Mouse (Mus musculus) heart, adult 9 months (tissue): Measurements from ENCODE around the gene Ifitm2.
A peak's percentile ranks its signal among the peaks of the same experiment; 100 is the strongest.
"Not testable (repeated sequence)": the region's sequence is repeated elsewhere in the genome, so short reads cannot be mapped to it uniquely, and the experiment has no call there.

Experiments used
- DNase-seq, 2 experiments: peaks; one replicate each; pipeline ENCODE4 v3.0.0; 2022; ENCODE audit warnings: low spot score in 2 of 2

Gene Ifitm2

GRCm38 (mm10) chr7:140955758-140956555, at the start of gene Ifitm2, which contains the start of gene Gm45717:
Gene Ifitm2, minus strand, starts transcription at chr7:140955987.
Gene Gm45717, minus strand, starts transcription at chr7:140955937.
- DNase-seq = peak; percentile 95 to 96

DNA sequence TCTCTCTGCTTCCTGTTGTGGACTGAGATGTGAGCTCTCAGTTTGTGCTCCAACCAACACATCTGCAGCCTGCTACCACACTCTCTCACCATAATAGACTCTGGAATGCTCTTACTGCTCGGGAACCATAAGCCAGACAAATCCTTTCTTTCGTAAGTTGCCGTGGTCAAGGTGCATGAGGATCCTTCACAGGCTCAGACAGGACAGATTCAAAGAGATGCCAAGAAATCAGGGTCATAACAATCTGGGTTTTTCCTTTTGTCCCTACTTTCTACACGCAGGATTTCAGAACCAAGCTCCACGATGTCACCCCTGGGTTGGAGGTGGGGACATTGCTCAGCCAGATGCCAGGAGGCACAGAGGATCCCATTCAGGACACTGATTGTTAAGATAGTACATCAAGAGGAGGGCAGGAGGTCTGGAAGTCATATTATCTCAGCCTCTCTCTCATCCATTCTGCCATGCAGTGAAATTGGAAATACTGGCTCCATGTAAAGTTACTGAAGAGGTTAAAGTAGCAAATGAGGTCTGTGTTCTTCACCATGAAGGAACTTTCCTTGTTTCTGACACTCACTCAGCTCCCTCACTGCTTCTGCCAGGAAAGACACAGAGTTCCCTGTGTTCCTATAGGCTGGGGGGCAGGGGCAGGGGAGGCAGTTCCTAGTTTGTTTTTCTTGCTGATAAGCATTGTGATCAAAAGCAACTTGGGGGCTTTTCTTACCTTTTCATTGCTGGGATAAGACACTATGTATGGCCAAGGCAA, 47.6 kb upstream of the Ifitm2 start:
- DNase-seq = no peak

- no peak for DNase-seq
Observed at GRCm38 (mm10) chr7:141000881-141001708, 45.3 kb upstream of the Ifitm2 start.

GRCm38 (mm10) chr7:140998853-140999700, 43.3 kb upstream of the Ifitm2 start:
- DNase-seq = no peak

DNA sequence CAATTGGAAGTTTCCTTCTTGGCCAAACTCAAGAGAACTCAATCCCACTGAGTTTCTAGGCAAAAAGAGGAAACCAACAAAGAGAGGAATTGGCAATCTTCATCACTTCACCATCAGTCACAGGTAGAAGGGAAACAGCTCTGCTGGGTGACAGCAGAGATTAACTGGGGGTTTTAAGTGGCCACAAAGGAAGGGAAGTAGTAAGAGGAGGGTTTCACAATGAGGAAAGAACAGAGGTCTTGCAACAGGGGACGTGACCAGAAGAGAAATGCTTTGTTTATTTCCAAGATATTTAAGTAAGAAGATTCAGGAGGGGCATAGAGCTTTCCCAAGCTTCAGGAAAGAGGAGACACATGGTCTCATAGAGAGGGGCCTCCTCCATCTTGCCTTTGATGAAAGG, 42.0 kb upstream of the Ifitm2 start:
- DNase-seq = no peak

- no peak for DNase-seq
Observed at GRCm38 (mm10) chr7:140991117-140991689, 35.4 kb upstream of the Ifitm2 start.

DNA sequence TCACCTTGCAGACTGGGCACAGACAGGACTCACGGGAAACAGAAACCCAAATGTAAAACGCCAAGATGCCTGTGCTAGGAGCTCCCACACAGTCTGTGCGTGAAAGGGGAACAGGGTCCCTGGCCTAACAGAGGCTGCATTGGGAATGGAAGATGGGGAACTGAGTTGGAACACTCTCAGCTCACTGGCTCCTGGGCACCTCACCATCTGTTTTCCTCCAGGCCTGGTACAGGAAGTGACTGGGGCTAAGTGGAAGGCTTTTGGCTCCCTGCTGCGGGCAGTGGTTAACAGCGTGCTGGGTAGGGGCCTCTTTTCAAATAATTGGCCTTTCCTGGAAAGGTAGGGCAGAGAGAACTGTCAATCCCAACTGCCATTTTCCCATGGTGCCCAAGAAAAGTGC, 34.8 kb upstream of the Ifitm2 start:
- DNase-seq = no peak

GRCm38 (mm10) chr7:140990185-140990584, 34.4 kb upstream of the Ifitm2 start:
- DNase-seq = no peak

- DNase-seq = no peak
Observed at GRCm38 (mm10) chr7:140989022-140989421, 33.2 kb upstream of the Ifitm2 start.

DNA sequence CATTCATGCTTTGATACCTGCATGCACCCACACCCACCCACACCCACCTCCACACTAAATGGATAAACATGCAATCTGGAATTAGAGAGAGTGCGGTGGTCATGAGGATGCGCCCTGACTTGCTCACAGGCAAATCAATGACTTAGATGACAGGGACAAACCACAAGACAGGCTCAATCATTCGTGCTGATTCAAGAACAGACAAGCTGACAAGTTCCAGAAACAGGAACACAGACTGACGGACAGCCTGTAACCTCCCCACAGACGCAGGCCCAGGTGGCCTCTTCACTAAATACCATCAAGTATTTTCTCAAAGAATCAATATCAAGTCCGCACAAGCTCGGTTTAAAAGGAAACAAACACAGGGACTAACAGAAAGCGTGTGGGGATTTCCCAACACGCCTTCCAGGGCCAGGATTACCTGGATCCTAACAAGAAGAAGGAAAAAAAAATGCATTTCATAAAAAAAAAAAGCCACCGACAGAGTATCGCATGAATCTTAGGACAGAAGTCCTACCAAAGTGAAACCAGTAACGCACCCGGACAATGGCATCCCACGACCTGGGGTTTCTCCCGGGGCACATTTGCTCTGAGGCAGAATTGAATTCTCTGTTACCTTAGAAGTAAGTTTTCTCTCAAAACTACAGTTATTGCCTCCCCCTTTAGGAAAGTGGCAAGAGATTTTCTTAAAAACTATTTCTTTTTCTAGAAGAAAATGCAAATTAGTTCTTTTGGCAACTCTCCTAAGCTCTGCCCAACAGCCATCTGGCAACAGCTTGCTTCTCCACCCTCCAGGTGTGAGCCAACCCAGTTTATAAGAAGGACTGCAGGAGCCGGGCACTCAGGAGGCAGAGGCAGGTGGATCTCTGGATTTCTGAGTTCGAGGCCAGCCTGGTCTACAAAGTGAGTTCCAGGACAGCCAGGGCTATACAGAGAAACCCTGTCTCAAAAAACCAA, 31.7 kb upstream of the Ifitm2 start:
- no peak for DNase-seq

- no peak for DNase-seq
Observed at GRCm38 (mm10) chr7:140982971-140983370, 27.2 kb upstream of the Ifitm2 start.

DNA sequence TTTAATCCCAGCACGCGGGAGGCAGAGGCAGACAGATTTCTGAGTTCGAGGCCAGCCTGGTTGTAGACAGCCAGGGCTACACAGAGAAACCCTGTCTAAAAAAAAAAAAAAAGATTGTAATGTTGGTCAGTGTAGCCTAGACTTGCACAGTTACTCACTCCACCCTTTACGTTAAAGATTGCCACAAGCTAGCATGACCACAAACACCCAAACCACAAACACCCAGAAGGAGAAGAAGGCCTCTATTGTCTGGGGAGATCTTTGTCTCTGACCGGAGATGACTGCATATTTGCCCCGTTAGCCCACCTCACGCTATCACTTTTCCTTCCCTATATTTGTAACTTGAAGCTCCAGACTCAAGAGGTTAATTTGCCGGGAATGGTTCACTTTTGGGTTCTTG, 25.9 kb upstream of the Ifitm2 start:
- DNase-seq = no peak

GRCm38 (mm10) chr7:140976720-140977119, 20.9 kb upstream of the Ifitm2 start:
- DNase-seq = not testable (repeated sequence)

- DNase-seq = no peak
Observed at GRCm38 (mm10) chr7:140975465-140975864, 19.7 kb upstream of the Ifitm2 start.

- DNase-seq = no peak
Observed at GRCm38 (mm10) chr7:140974940-140975339, 19.2 kb upstream of the Ifitm2 start.

- no peak for DNase-seq
Observed at GRCm38 (mm10) chr7:140973396-140974165, 17.8 kb upstream of the Ifitm2 start.

DNA sequence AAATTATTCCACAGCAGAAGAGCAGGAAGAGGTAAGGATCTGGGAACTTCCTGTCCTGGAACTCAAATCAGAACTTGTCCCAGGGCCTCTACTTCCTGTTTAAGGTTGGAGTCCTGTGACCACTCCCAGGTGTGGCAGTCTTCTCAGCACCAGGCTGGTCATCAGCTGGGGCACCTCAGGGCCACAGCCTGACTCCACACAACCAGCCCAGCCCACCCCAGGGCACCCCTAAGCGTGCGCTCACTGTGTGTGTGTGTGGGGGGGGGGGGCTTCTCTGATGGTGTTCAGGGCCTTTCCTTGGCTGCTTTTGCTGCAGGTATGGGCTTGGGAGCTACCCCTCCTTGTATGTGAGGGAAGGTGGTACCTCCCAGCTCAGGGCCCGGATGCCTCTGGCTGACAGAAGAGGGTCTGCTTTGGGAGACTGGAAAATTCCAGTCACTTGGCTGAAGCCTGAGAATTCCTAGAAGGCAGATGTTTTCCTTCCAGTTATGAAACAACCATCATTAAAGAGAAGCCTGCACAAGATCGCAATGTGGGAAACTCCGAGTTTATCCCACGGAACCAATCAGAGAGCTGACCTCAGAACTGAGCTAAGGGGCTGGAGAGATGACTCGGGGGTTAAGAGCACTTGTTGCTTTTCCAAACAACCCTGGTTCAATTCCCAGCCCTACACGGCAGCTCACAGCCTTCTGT, 15.8 kb upstream of the Ifitm2 start:
- peak; percentile 79 to 87 for DNase-seq

DNA sequence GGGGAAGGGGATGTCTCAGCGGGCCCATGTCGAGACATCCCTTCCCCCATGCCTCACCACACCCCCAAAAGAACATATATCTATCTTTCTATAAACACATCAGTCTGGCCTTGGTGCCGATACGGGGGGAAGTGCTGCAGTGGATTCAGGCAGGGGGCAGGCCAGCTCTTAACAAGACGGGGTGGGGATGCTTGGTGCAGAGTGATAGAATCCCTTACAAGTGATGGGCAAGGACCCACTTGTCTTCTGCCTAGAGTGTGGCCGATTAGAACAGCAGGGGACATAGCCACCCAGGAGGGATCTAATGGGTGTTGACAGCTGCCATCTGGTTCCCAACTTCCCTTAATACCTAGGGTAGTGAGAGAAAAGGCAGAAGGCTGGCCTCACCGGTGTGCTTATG, 15.1 kb upstream of the Ifitm2 start:
- no peak for DNase-seq
